Mouse (Mus musculus) intestine, embryonic 14.5 days (tissue): Measurements from ENCODE around the gene Rfc4. TPM values are rescaled to one million over a fixed set of nuclear protein-coding genes. Genes with fewer than 3 reads are reported as not detected.
"Not testable (repeated sequence)": the region's sequence is repeated elsewhere in the genome, so short reads cannot be mapped to it uniquely, and the experiment has no call there.

ENCODE experiments used
- ATAC-seq: fragments of 200-750 bp; cut with Nextera tagmentation; replicated peaks from 2 replicates; pipeline ENCODE4 v1.8.0; 2017; ENCODE audit warnings: low read depth, moderate number of reproducible peaks, moderate TSS enrichment, moderate library complexity; ENCODE audit not compliant: low FRiP score, low TSS enrichment
- DNase-seq: peaks from one replicate; pipeline ENCODE4 v3.0.0-alpha.2; 2018; ENCODE audit warnings: low spot score
- H3K27ac ChIP-seq: fragments of 300-500 bp; sonication (generic); 2 replicates; pipeline ENCODE4 v1.5.1; 2014; ENCODE audit warnings: low read depth, mild to moderate bottlenecking, control low read depth
- H3K27me3 ChIP-seq: fragments of 300-500 bp; sonication (generic); replicated peaks from 2 replicates; pipeline ENCODE4 v1.6.1; 2014; ENCODE audit warnings: low read length, control low read depth; ENCODE audit not compliant: control insufficient read depth, insufficient read depth
- H3K36me3 ChIP-seq: fragments of 300-500 bp; sonication (generic); 2 replicates; pipeline ENCODE4 v1.6.1; 2014; ENCODE audit warnings: low read length, control low read depth; ENCODE audit not compliant: control insufficient read depth, insufficient read depth
- H3K4me1 ChIP-seq: fragments of 300-500 bp; sonication (generic); replicated peaks from 2 replicates; pipeline ENCODE4 v1.6.1; 2014; ENCODE audit warnings: low read length, control low read depth, mixed read lengths; ENCODE audit not compliant: control insufficient read depth, insufficient read depth
- H3K4me2 ChIP-seq: fragments of 300-500 bp; sonication (generic); 2 replicates; pipeline ENCODE4 v1.6.1; 2014; ENCODE audit warnings: low read length
- H3K4me3 ChIP-seq: fragments of 300-500 bp; sonication (generic); 2 replicates; pipeline ENCODE4 v1.5.1; 2014; ENCODE audit warnings: low read depth, low read length, control low read depth, mixed read lengths
- H3K9ac ChIP-seq: fragments of 300-500 bp; sonication (generic); 2 replicates; pipeline ENCODE4 v1.6.1; 2014; ENCODE audit warnings: mild to moderate bottlenecking, low read length
- H3K9me3 ChIP-seq: fragments of 300-500 bp; sonication (generic); 2 replicates; pipeline ENCODE4 v1.6.1; 2016; ENCODE audit warnings: low read length, control low read depth; ENCODE audit not compliant: control insufficient read depth
- WGBS: fragments of 180-500 bp; shearing (Covaris S2); extraction: QIAGEN DNeasy Blood & Tissue Kit; methylation state at CpG from one replicate; pipeline ENCODE4 v1.1.7; 2014; 5-methylcytosine and 5-hydroxymethylcytosine counted together
- polyA plus RNA-seq: library from polyadenylated mRNA; unstranded; fragments of >200 nt; fragmentation: Nextera tagmentation; extraction: Ambion mirVana; gene quantifications from 2 replicates; pipeline ENCODE4 v1.2.1, GENCODE M21; 2014

Rfc4 gene
- polyA plus RNA-seq, 1 experiment from 2014 or later = 126 TPM

GRCm38 (mm10) chr16:23102340-23103037 is 25.0 kb downstream of the Rfc4 start:
- H3K4me1 ChIP-seq = peaks cover 8% of the 10 kb centered on the region
- H3K9ac ChIP-seq = peak overlapping the region; percentile 10; the same call in 1 of the 2 replicates
- DNase-seq (no peak), ATAC-seq (no peak)
- H3K4me2 ChIP-seq = peak overlapping the region; percentile 47
- H3K4me3 ChIP-seq = peak overlapping the region; percentile 26
- H3K36me3 ChIP-seq = no peaks in the 10 kb centered on the region
- H3K27me3 ChIP-seq = no peaks in the 10 kb centered on the region
- H3K9me3 ChIP-seq = no peaks in the 10 kb centered on the region
- WGBS = 10% methylated on average over 15 of the region's 15 CpGs
- H3K27ac ChIP-seq = peak overlapping the region; percentile 24; the same call in 1 of the 2 replicates

- H3K27ac ChIP-seq = peak overlapping the region; percentile 47; the same call in 1 of the 2 replicates
- peak overlapping the region; percentile 36 for H3K4me3 ChIP-seq
- H3K9me3 ChIP-seq = no peaks in the 10 kb centered on the region
- no peak for ATAC-seq
- H3K9ac ChIP-seq = peak overlapping the region; percentile 52
- H3K36me3 ChIP-seq = no peaks in the 10 kb centered on the region
- H3K27me3 ChIP-seq = no peaks in the 10 kb centered on the region
- peaks cover 8% of the 10 kb centered on the region for H3K4me1 ChIP-seq
- peak overlapping the region; percentile 71 for H3K4me2 ChIP-seq
- whole genome bisulfite sequencing = 14% methylated on average over 10 of the region's 10 CpGs
- DNase-seq = peak; percentile 67
Measured at GRCm38 (mm10) chr16:23100613-23101012, 26.9 kb downstream of the Rfc4 start.

GRCm38 (mm10) chr16:23100099-23100575 is 27.4 kb downstream of the Rfc4 start:
- Histone ChIP-seq H3K27ac (peak overlapping the region; percentile 47; the same call in 1 of the 2 replicates), H3K9ac (peak overlapping the region; percentile 52), H3K4me3 (peak overlapping the region; percentile 36), H3K36me3 (no peaks in the 10 kb centered on the region), H3K9me3 (no peaks in the 10 kb centered on the region), H3K4me2 (peak overlapping the region; percentile 71), H3K4me1 (peaks cover 8% of the 10 kb centered on the region), H3K27me3 (no peaks in the 10 kb centered on the region)
- ATAC-seq (peak; percentile 80), DNase-seq (peak; percentile 82)
- WGBS = 2% methylated on average over 9 of the region's 9 CpGs

- no peak for DNase-seq
- H3K27ac ChIP-seq = no peak overlapping the region; the same call in 1 of the 2 replicates
- ATAC-seq = no peak
- H3K4me2 ChIP-seq = peak overlapping the region; percentile 71
- H3K27me3 ChIP-seq = no peaks in the 10 kb centered on the region
- H3K4me3 ChIP-seq = peak overlapping the region; percentile 36
- peaks cover 8% of the 10 kb centered on the region for H3K4me1 ChIP-seq
- no peaks in the 10 kb centered on the region for H3K36me3 ChIP-seq
- no peaks in the 10 kb centered on the region for H3K9me3 ChIP-seq
- WGBS = 24% methylated on average over 12 of the region's 12 CpGs
- peak overlapping the region; percentile 52 for H3K9ac ChIP-seq
Measured at GRCm38 (mm10) chr16:23099632-23100031, 27.9 kb downstream of the Rfc4 start.

GRCm38 (mm10) chr16:23098105-23098452 is 29.5 kb downstream of the Rfc4 start:
- H3K4me3 ChIP-seq, H3K9ac ChIP-seq, ATAC-seq, H3K4me2 ChIP-seq, H3K27ac ChIP-seq, H3K9me3 ChIP-seq, H3K4me1 ChIP-seq, H3K36me3 ChIP-seq, H3K27me3 ChIP-seq, DNase-seq: not testable (repeated sequence)
- WGBS = 97% methylated on average over 1 of the region's 1 CpGs

GRCm38 (mm10) chr16:23097290-23098104 is 30.0 kb downstream of the Rfc4 start:
- not testable (repeated sequence) for H3K9ac ChIP-seq, H3K9me3 ChIP-seq, ATAC-seq, H3K4me2 ChIP-seq, DNase-seq, H3K27me3 ChIP-seq, H3K36me3 ChIP-seq, H3K4me1 ChIP-seq, H3K4me3 ChIP-seq, H3K27ac ChIP-seq
- 85% methylated on average over 8 of the region's 8 CpGs for WGBS

GRCm38 (mm10) chr16:23096886-23097285 is 30.7 kb downstream of the Rfc4 start:
- H3K4me1 ChIP-seq, H3K36me3 ChIP-seq, H3K4me3 ChIP-seq, H3K4me2 ChIP-seq, ATAC-seq, H3K27ac ChIP-seq, H3K9ac ChIP-seq, H3K27me3 ChIP-seq, H3K9me3 ChIP-seq, DNase-seq: not testable (repeated sequence)
- WGBS = 83% methylated on average over 1 of the region's 1 CpGs

- not testable (repeated sequence) for H3K27me3 ChIP-seq, H3K27ac ChIP-seq, H3K4me2 ChIP-seq, H3K9me3 ChIP-seq, H3K36me3 ChIP-seq, DNase-seq, H3K4me1 ChIP-seq, ATAC-seq, H3K4me3 ChIP-seq, H3K9ac ChIP-seq
- 88% methylated on average over 5 of the region's 5 CpGs for WGBS
Measured at GRCm38 (mm10) chr16:23095581-23095980, 32.0 kb downstream of the Rfc4 start.
